Mouse (Mus musculus) forebrain, embryonic 10.5 days (tissue): ENCODE measurements at regions not wholly inside any gene's neighbourhood (a gene's known extent, or its start where the extent isn't known, plus 50 kb on each side); places are given as distances from the start of the nearest gene placed in this dataset.

ENCODE experiments used
- DNase-seq: peaks from one replicate; pipeline ENCODE4 v3.0.0-alpha.2; 2017; ENCODE audit warnings: low spot score; ENCODE audit errors: extremely low spot score
- H3K27ac ChIP-seq: fragments of 300-500 bp; sonication (generic); 2 replicates; pipeline ENCODE4 v1.5.1; 2016; ENCODE audit warnings: mild to moderate bottlenecking
- H3K27me3 ChIP-seq: fragments of 300-500 bp; sonication (generic); 2 replicates; pipeline ENCODE4 v1.6.1; 2016; ENCODE audit warnings: mild to moderate bottlenecking; ENCODE audit not compliant: poor library complexity, severe bottlenecking
- H3K36me3 ChIP-seq: fragments of 300-500 bp; sonication (generic); replicated peaks from 2 replicates; pipeline ENCODE4 v1.6.1; 2016; ENCODE audit warnings: mild to moderate bottlenecking, moderate library complexity
- H3K4me1 ChIP-seq: fragments of 300-500 bp; sonication (generic); 2 replicates; pipeline ENCODE4 v1.6.1; 2016
- H3K4me3 ChIP-seq: fragments of 300-500 bp; sonication (generic); 2 replicates; pipeline ENCODE4 v1.5.1; 2016; ENCODE audit warnings: mild to moderate bottlenecking, moderate library complexity
- H3K9me3 ChIP-seq: fragments of 300-500 bp; sonication (generic); 2 replicates; pipeline ENCODE4 v1.6.1; 2016; ENCODE audit warnings: mild to moderate bottlenecking, moderate library complexity
- WGBS: fragments of 180-500 bp; shearing (Covaris S2); methylation state at CpG from one replicate; pipeline ENCODE4 v1.1.7; 2016; 5-methylcytosine and 5-hydroxymethylcytosine counted together

DNA sequence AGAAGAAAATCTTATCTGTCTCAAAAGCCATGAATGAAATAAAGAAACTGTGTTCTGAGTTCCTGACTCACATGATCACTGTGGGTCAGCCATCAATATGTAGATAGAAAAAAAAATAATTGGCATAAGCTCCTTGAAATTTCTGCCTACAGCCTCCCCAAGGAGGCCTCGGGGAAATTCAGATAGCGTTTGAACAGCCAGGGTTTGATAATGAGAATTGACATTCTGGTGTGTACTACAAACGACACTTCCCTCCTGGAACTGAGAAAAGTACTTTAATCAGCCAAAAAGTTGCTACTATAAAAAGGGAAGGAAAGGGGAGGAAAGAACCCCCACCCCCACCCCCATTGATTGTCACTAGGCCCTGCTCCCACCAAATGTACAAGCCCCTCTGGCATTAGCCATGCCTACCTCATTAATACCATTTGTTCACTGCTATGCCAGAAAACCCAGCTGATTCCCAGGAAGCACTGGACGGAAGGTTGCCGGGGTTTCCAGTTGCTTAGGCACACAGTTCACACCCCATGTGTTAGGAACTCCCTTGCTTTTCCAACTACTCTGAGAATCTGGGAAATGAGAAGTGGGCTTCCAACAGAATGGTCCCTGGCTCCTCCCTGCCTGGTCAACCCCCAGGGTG, 78.4 kb upstream of the Klf7 start:
- DNase-seq: no peak
- H3K4me1 ChIP-seq: peaks cover 41% of the 10 kb centered on the region
- no peaks in the 10 kb centered on the region for H3K27me3 ChIP-seq
- peaks cover 8% of the 10 kb centered on the region; the same call in 1 of the 2 replicates for H3K9me3 ChIP-seq
- H3K27ac ChIP-seq: no peak overlapping the region
- 55% methylated on average over 5 of the region's 5 CpGs for WGBS
- H3K4me3 ChIP-seq: no peak overlapping the region
- H3K36me3 ChIP-seq: no peaks in the 10 kb centered on the region

GRCm38 (mm10) chr1:64198781-64199180, 76.7 kb upstream of the Klf7 start:
- Histone ChIP-seq H3K27ac (no peak overlapping the region), H3K4me1 (peaks cover 44% of the 10 kb centered on the region), H3K36me3 (no peaks in the 10 kb centered on the region), H3K27me3 (no peaks in the 10 kb centered on the region), H3K9me3 (no peaks in the 10 kb centered on the region), H3K4me3 (no peak overlapping the region)
- 92% methylated on average over 5 of the region's 5 CpGs for WGBS
- no peak for DNase-seq

DNA sequence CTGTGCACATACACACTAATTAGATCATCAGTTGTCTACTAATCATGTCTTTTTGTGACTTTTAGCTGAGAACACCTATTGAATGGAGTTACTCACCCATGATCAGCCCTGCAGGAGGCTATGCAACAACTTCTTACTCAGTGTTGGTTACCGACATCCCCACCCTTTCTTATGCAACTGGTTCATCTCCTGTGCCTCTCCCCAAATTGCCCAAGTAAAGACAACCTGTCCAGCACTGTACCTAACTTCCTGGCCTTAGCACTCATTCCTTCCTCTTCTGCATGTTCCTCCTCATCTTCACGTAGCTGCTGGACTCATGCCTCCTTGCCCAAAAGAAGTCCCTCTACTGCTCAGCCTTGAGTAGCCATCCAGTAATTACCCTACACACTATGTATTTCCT, 76.2 kb upstream of the Klf7 start:
- no peak overlapping the region for H3K27ac ChIP-seq
- WGBS: 60% methylated on average over 2 of the region's 2 CpGs
- H3K36me3 ChIP-seq: no peaks in the 10 kb centered on the region
- H3K4me1 ChIP-seq: peaks cover 48% of the 10 kb centered on the region
- H3K9me3 ChIP-seq: no peaks in the 10 kb centered on the region
- DNase-seq: no peak
- H3K4me3 ChIP-seq: no peak overlapping the region
- no peaks in the 10 kb centered on the region for H3K27me3 ChIP-seq

DNA sequence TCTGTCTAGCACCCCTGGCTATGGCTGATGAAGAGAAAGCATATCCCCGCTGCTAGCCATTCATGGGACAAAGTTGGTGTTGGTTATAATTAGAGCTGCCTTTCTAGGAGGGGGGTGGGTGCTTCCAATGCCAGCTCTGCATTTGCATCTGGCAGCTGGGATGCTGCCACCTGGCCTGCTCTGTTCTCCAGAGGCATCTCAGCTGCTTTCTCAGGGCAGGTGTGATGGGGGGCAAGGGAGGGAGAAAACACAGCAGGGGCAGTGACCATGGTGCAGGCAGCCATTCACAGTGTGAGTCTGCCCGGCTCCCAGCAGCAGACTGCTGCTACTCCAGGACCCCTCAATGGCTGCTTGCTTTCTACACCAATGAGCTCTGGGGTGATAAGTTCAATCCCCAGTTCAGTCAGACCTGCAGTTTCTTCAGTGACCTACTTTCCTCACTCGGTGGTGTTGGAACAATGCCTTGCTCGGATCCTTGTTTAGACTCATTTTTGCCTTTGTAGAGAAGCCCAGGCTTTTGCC, 73.9 kb upstream of the Klf7 start:
- no peaks in the 10 kb centered on the region for H3K27me3 ChIP-seq
- H3K4me3 ChIP-seq: no peak overlapping the region
- no peaks in the 10 kb centered on the region for H3K36me3 ChIP-seq
- peak overlapping the region; percentile 63 for H3K27ac ChIP-seq
- no peak for DNase-seq
- WGBS: 19% methylated on average over 4 of the region's 4 CpGs
- no peaks in the 10 kb centered on the region for H3K9me3 ChIP-seq
- H3K4me1 ChIP-seq: peaks cover 67% of the 10 kb centered on the region

- no peak overlapping the region for H3K27ac ChIP-seq
- 84% methylated on average over 4 of the region's 4 CpGs for WGBS
- no peaks in the 10 kb centered on the region for H3K9me3 ChIP-seq
- peaks cover 67% of the 10 kb centered on the region for H3K4me1 ChIP-seq
- H3K36me3 ChIP-seq: no peaks in the 10 kb centered on the region
- H3K27me3 ChIP-seq: no peaks in the 10 kb centered on the region
- no peak overlapping the region for H3K4me3 ChIP-seq
- DNase-seq: no peak
Observed at GRCm38 (mm10) chr1:64195294-64195693, 73.2 kb upstream of the Klf7 start.

GRCm38 (mm10) chr1:64193150-64193838, 71.2 kb upstream of the Klf7 start:
- H3K9me3 ChIP-seq: no peaks in the 10 kb centered on the region
- H3K4me3 ChIP-seq: no peak overlapping the region
- H3K27me3 ChIP-seq: no peaks in the 10 kb centered on the region
- H3K4me1 ChIP-seq: peaks cover 70% of the 10 kb centered on the region
- H3K36me3 ChIP-seq: no peaks in the 10 kb centered on the region
- DNase-seq: no peak
- 66% methylated on average over 13 of the region's 13 CpGs for WGBS
- peak overlapping the region; percentile 56; the same call in 1 of the 2 replicates for H3K27ac ChIP-seq

GRCm38 (mm10) chr1:64192736-64193135, 70.7 kb upstream of the Klf7 start:
- no peak for DNase-seq
- Histone ChIP-seq H3K27me3 (no peaks in the 10 kb centered on the region), H3K4me1 (peaks cover 67% of the 10 kb centered on the region), H3K9me3 (no peaks in the 10 kb centered on the region), H3K27ac (peak overlapping the region; percentile 56; the same call in 1 of the 2 replicates), H3K4me3 (no peak overlapping the region), H3K36me3 (no peaks in the 10 kb centered on the region)
- 75% methylated on average over 3 of the region's 3 CpGs for WGBS

- WGBS: 60% methylated on average over 11 of the region's 11 CpGs
- no peaks in the 10 kb centered on the region for H3K27me3 ChIP-seq
- peaks cover 64% of the 10 kb centered on the region for H3K4me1 ChIP-seq
- no peaks in the 10 kb centered on the region for H3K9me3 ChIP-seq
- H3K27ac ChIP-seq: peak overlapping the region; percentile 52; the same call in 1 of the 2 replicates
- no peaks in the 10 kb centered on the region for H3K36me3 ChIP-seq
- H3K4me3 ChIP-seq: no peak overlapping the region
- no peak for DNase-seq
Observed at GRCm38 (mm10) chr1:64191242-64192220, 69.4 kb upstream of the Klf7 start.

GRCm38 (mm10) chr1:64190705-64191104, 68.6 kb upstream of the Klf7 start:
- Histone ChIP-seq H3K36me3 (no peaks in the 10 kb centered on the region), H3K9me3 (no peaks in the 10 kb centered on the region), H3K27ac (no peak overlapping the region), H3K4me1 (peaks cover 55% of the 10 kb centered on the region), H3K27me3 (no peaks in the 10 kb centered on the region), H3K4me3 (no peak overlapping the region)
- WGBS: 82% methylated on average over 4 of the region's 4 CpGs
- DNase-seq: no peak

GRCm38 (mm10) chr1:64190097-64190496, 68.0 kb upstream of the Klf7 start:
- no peak for DNase-seq
- 20% methylated on average over 5 of the region's 5 CpGs for whole genome bisulfite sequencing

DNA sequence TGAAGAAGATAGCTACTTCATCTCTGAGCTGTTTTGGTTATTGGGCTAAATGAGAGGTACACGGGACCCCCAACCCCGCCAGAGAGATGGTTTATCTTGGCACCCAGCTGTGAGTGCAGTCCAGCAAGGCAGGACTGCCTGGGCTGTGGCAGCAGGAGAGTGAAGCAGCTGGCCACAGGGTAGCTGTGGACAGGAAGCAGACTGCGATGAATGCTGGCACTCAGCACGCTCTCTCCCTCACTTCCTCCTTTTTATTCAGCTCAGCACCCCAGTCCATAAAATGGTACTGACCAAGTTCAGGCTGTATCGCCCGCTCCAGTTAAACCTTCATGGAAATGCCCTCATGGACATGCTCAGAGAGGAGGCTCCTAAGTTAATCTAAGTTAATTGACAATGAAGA, 67.4 kb upstream of the Klf7 start:
- peaks cover 51% of the 10 kb centered on the region for H3K4me1 ChIP-seq
- peaks cover 6% of the 10 kb centered on the region; the same call in 1 of the 2 replicates for H3K9me3 ChIP-seq
- H3K27ac ChIP-seq: peak overlapping the region; percentile 20; the same call in 1 of the 2 replicates
- no peak overlapping the region for H3K4me3 ChIP-seq
- H3K27me3 ChIP-seq: no peaks in the 10 kb centered on the region
- no peaks in the 10 kb centered on the region for H3K36me3 ChIP-seq
- no peak for DNase-seq
- WGBS: 58% methylated on average over 6 of the region's 6 CpGs

More at GRCm38 (mm10) chr1:64190097-64190496, 68.0 kb upstream of the Klf7 start:
- Histone ChIP-seq H3K27ac (peak overlapping the region; percentile 20; the same call in 1 of the 2 replicates), H3K36me3 (no peaks in the 10 kb centered on the region), H3K9me3 (peaks cover 6% of the 10 kb centered on the region; the same call in 1 of the 2 replicates), H3K4me1 (peaks cover 51% of the 10 kb centered on the region), H3K4me3 (no peak overlapping the region), H3K27me3 (no peaks in the 10 kb centered on the region)

- DNase-seq: no peak
- Histone ChIP-seq H3K4me3 (no peak overlapping the region), H3K4me1 (peaks cover 42% of the 10 kb centered on the region), H3K9me3 (peaks cover 6% of the 10 kb centered on the region; the same call in 1 of the 2 replicates), H3K27ac (no peak overlapping the region), H3K27me3 (no peaks in the 10 kb centered on the region), H3K36me3 (no peaks in the 10 kb centered on the region)
- WGBS: 90% methylated on average over 11 of the region's 11 CpGs
Observed at GRCm38 (mm10) chr1:64187796-64188513, 65.9 kb upstream of the Klf7 start.
